Mouse (Mus musculus) lung, embryonic 16.5 days (tissue): ENCODE data around the gene Tenm2. TPM values are rescaled to one million over a fixed set of nuclear protein-coding genes. Genes with fewer than 3 reads are reported as not detected.

Source experiments
- ATAC-seq: fragments of 200-750 bp; cut with Nextera tagmentation; 2 replicates; pipeline ENCODE4 v1.8.0; 2017; ENCODE audit warnings: low read depth, mild to moderate bottlenecking, moderate library complexity
- H3K27ac ChIP-seq: fragments of 300-500 bp; sonication (generic); 2 replicates; pipeline ENCODE4 v1.5.1; 2014; ENCODE audit warnings: mild to moderate bottlenecking, control low read depth, low read length
- H3K27me3 ChIP-seq: fragments of 300-500 bp; sonication (generic); 2 replicates; pipeline ENCODE4 v1.6.1; 2014; ENCODE audit warnings: low read depth, low read length, mixed read lengths; ENCODE audit not compliant: control insufficient read depth, insufficient read depth
- H3K36me3 ChIP-seq: fragments of 300-500 bp; sonication (generic); 2 replicates; pipeline ENCODE4 v1.6.1; 2014; ENCODE audit warnings: low read length; ENCODE audit not compliant: control insufficient read depth, insufficient read depth
- H3K4me1 ChIP-seq: fragments of 300-500 bp; sonication (generic); replicated peaks from 2 replicates; pipeline ENCODE4 v1.6.1; 2014; ENCODE audit warnings: low read length, mixed read lengths; ENCODE audit not compliant: control insufficient read depth, insufficient read depth
- H3K4me2 ChIP-seq: fragments of 300-500 bp; sonication (generic); 2 replicates; pipeline ENCODE4 v1.6.1; 2014; ENCODE audit warnings: low read depth, low read length, control low read depth
- H3K4me3 ChIP-seq: fragments of 300-500 bp; sonication (generic); 2 replicates; pipeline ENCODE4 v1.5.1; 2014; ENCODE audit warnings: mild to moderate bottlenecking, low read length, control low read depth
- H3K9ac ChIP-seq: fragments of 300-500 bp; sonication (generic); 2 replicates; pipeline ENCODE4 v1.6.1; 2014; ENCODE audit warnings: low read length, control low read depth
- H3K9me3 ChIP-seq: fragments of 300-500 bp; sonication (generic); 2 replicates; pipeline ENCODE4 v1.6.1; 2016; ENCODE audit warnings: low read length; ENCODE audit not compliant: control insufficient read depth
- WGBS: fragments of 180-500 bp; shearing (Covaris S2); extraction: QIAGEN DNeasy Blood & Tissue Kit; methylation state at CpG from one replicate; pipeline ENCODE4 v1.1.7; 2014; 5-methylcytosine and 5-hydroxymethylcytosine counted together
- polyA plus RNA-seq: library from polyadenylated mRNA; unstranded; fragments of >200 nt; fragmentation: Nextera tagmentation; extraction: Ambion mirVana; gene quantifications from 2 replicates; pipeline ENCODE4 v1.2.1, GENCODE M21; 2015

Gene Tenm2
- polyA plus RNA-seq, 1 experiment from 2014 or later: 0.24 TPM

DNA sequence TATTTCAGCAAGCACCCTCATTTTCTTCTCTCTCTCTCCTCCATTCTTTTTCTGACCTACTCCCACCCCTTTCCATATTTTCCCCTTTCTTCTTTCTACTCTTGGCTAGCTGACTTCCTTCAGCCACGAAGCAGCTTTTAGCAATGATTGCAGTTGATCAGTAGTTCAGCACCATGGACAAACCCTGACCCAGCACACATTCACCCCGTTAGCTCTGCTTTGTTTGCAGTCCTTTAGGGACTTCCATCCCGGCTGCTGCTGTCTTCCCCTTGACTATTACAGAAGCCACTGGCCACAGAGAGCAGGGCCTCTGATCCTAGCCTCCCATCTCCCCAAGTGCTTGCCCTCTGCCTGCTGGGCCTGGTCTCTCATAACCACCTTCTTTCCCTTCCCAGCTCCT lies 1145.6 kb downstream of the Tenm2 start:
- ATAC-seq: no peak
- Histone ChIP-seq H3K9me3 (no peaks in the 10 kb centered on the region), H3K4me1 (no peaks in the 10 kb centered on the region), H3K9ac (no peak overlapping the region), H3K4me3 (no peak overlapping the region), H3K36me3 (no peaks in the 10 kb centered on the region), H3K27ac (no peak overlapping the region), H3K27me3 (no peaks in the 10 kb centered on the region), H3K4me2 (no peak overlapping the region)
- 9% methylated on average over 3 of the region's 3 CpGs for WGBS

DNA sequence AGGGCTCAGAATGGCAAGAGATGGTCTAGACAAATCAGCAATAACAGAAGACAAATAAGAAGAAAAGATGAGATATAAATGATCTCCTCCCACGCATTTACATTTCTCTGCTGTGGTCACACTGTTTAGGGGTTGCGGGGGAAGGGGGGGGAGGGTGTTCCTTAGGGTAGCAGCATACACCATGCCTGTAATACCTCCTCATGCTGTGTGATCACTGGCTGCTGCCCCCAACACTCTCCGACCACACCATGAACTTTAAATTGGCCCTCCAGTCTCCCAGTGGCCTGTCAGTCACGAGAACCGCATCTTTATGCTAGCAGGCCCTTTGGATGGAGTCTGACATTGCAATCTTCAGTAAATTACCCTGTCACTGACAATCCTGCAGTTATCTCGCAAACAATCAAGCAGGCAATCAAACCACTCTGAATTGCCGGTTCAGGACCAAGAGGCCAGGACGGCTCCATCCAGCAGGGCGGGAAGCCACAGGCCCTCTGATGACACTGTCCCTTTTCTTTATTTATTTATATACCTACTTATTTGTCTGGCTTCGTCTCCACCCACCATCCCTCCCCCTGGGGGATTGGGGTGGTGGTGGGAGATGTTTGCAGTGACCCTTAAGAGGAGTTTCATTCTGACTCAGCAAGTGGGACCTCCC lies 1154.2 kb downstream of the Tenm2 start:
- Histone ChIP-seq H3K4me1 (no peaks in the 10 kb centered on the region), H3K27ac (no peak overlapping the region), H3K27me3 (no peaks in the 10 kb centered on the region; the same call in none of the 2 replicates), H3K9me3 (no peaks in the 10 kb centered on the region), H3K36me3 (no peaks in the 10 kb centered on the region), H3K4me3 (no peak overlapping the region), H3K9ac (no peak overlapping the region), H3K4me2 (no peak overlapping the region)
- ATAC-seq: no peak
- WGBS: 30% methylated on average over 10 of the region's 10 CpGs

DNA sequence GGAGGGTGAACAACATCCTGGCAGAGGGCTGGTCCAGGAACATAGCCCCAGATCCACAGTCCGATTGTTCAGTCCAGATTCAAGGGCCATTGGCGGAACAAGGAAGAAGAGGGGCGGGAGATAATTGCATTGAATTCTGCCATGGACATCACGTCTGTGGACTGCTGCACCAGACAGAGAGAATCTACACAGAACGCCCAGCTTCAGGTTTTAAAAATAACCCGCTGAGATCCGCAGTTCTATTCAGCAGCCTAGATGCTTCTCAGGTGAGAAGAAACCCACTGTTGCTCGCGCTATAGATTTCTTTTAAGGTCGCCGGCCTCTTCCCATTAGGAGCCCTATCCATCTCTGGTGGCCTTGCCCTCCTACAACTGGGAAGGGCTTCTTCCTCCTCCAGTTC lies 1155.0 kb downstream of the Tenm2 start:
- H3K36me3 ChIP-seq: no peaks in the 10 kb centered on the region
- WGBS: 68% methylated on average over 11 of the region's 11 CpGs
- H3K4me1 ChIP-seq: no peaks in the 10 kb centered on the region
- no peaks in the 10 kb centered on the region; the same call in none of the 2 replicates for H3K27me3 ChIP-seq
- H3K27ac ChIP-seq: no peak overlapping the region
- no peak overlapping the region for H3K9ac ChIP-seq
- H3K9me3 ChIP-seq: no peaks in the 10 kb centered on the region
- ATAC-seq: no peak
- no peak overlapping the region for H3K4me2 ChIP-seq
- no peak overlapping the region for H3K4me3 ChIP-seq

DNA sequence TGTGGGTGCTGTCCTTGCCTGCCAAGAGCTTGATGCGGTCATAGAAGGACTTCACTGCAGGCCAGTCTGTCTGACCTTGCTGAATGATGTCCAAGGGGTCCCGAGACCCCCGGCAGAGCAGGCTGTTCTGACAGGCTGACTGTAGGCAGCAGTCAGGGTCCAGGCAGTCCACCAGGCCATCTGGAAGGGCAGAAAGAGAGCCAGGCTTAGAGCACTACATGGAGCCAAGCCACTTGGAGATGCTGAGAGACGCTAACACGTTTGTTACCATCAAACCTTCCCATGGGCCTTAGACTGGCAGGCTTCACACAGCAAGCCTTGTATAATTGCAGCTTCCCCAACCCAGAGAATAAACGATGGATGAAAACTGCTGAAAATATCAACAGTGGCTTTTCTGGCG lies 1157.4 kb downstream of the Tenm2 start:
- Histone ChIP-seq H3K27ac (no peak overlapping the region), H3K4me2 (no peak overlapping the region), H3K36me3 (no peaks in the 10 kb centered on the region), H3K9ac (no peak overlapping the region), H3K4me1 (no peaks in the 10 kb centered on the region), H3K9me3 (no peaks in the 10 kb centered on the region), H3K4me3 (no peak overlapping the region), H3K27me3 (no peaks in the 10 kb centered on the region; the same call in none of the 2 replicates)
- no peak for ATAC-seq
- 77% methylated on average over 7 of the region's 7 CpGs for WGBS

DNA sequence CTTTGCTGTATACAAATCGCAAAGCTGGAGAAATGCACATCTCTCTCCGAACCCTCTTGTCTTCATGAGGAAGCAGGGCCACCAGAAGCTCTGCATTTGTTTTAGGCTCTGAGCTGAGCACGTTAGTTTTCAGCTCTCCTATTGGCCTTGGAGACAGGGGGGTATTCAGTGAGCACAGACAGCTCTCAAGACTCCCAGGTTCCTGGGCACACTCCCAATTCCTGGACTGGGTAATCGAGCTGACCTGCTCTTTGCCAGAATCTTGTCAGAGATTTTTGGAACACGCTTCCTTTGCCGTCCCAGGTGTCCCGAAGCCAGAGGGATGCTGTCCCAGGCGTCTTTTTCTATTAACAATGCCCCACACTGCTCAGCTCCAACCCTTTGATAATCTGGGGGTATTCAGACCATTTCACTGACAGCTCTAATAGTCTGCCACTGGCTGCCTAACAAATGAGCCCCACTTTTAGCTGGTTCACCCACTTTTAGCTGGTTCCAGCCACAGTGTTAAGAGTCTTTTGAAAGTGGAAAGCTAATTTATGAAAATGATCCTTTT lies 1161.7 kb downstream of the Tenm2 start:
- Histone ChIP-seq H3K9me3 (no peaks in the 10 kb centered on the region), H3K4me2 (no peak overlapping the region), H3K4me3 (no peak overlapping the region), H3K36me3 (no peaks in the 10 kb centered on the region), H3K9ac (no peak overlapping the region), H3K27ac (no peak overlapping the region), H3K4me1 (peaks cover 3% of the 10 kb centered on the region; the same call in 1 of the 2 replicates), H3K27me3 (no peaks in the 10 kb centered on the region)
- 58% methylated on average over 8 of the region's 8 CpGs for WGBS
- ATAC-seq: no peak

DNA sequence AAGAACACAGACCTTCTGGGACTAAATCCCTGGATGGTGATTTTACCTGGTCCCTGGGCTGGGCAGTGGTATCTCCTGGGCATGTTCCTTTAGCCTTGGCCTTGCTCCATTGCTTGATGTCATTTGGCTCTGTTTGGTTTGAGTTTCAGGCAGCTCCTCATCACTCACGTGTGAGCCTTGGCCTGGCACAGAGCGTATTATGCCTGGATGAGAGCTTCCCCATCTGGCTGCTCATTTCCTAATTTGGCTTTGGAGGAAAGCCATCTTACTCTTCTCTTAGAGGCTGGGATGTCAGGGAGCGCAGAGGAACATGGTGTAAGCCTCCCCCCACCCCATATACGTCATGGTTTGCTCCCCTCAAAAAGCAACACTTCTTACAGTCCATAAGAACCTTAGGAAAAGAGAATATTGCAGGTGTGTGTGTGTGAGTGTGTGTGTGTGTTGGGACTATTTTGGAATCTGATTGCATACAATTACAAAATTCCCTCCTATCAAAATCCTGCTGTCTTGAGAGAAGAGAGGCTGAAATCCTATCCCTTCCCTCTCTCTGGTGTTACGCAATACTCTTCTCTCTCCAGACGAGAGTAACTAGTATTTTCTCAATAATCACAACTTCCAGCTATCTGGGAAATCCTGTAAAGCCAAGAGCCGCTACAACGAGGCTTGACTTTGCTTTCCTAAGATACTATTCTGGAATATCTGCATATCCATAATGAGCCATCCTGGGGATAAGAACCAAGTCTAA lies 1162.5 kb downstream of the Tenm2 start:
- no peaks in the 10 kb centered on the region for H3K27me3 ChIP-seq
- peaks cover 3% of the 10 kb centered on the region; the same call in 1 of the 2 replicates for H3K4me1 ChIP-seq
- no peak overlapping the region for H3K9ac ChIP-seq
- no peaks in the 10 kb centered on the region for H3K9me3 ChIP-seq
- no peaks in the 10 kb centered on the region for H3K36me3 ChIP-seq
- 44% methylated on average over 8 of the region's 8 CpGs for WGBS
- no peak overlapping the region for H3K27ac ChIP-seq
- peak; percentile 73 for ATAC-seq
- H3K4me3 ChIP-seq: no peak overlapping the region
- no peak overlapping the region for H3K4me2 ChIP-seq

DNA sequence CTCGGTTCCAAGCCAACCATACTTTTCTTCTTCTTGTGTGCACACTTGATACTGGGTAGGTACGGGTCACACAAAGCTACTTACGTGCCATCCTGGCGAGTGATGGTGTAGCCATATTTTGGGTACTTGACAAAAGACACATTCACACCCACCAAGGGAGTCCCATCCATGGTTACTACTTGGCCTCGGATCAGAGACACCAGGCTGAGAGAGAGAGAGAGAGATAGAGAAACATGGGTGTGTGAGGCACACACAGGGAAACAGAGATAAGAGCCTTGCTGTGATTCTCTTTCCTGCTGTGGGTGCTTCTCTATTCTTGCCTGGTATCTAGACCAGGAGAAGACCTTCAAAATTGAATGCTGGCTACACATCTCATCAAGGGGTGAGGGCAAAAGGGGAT lies 1163.1 kb downstream of the Tenm2 start:
- no peak for ATAC-seq
- Histone ChIP-seq H3K4me1 (peaks cover 3% of the 10 kb centered on the region; the same call in 1 of the 2 replicates), H3K4me2 (no peak overlapping the region), H3K36me3 (no peaks in the 10 kb centered on the region), H3K9ac (no peak overlapping the region), H3K4me3 (no peak overlapping the region), H3K27ac (no peak overlapping the region), H3K27me3 (no peaks in the 10 kb centered on the region), H3K9me3 (no peaks in the 10 kb centered on the region)
- WGBS: 80% methylated on average over 5 of the region's 5 CpGs

DNA sequence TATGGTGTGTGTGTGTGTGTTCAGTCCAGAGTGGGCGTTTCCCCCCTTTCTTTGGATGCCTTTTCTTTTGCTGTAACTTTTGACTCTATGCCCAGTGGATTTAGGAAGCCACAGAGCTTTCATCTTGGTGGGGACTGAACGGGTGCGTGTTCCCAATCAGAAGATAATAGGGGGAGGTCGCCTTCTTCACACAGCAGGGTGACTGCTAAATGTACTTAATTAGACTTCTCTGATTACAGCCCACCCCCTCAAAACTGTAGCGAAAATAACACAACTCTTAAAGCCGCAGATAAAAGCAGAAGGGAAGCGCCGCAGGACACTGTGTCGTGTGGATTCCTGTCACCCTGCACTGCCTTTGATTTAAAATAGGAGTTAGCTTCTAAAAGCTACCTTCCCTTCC lies 1163.7 kb downstream of the Tenm2 start:
- ATAC-seq: no peak
- peaks cover 3% of the 10 kb centered on the region; the same call in 1 of the 2 replicates for H3K4me1 ChIP-seq
- H3K36me3 ChIP-seq: no peaks in the 10 kb centered on the region
- no peak overlapping the region for H3K4me2 ChIP-seq
- WGBS: 47% methylated on average over 9 of the region's 9 CpGs
- no peak overlapping the region for H3K4me3 ChIP-seq
- no peaks in the 10 kb centered on the region for H3K27me3 ChIP-seq
- H3K9me3 ChIP-seq: no peaks in the 10 kb centered on the region
- no peak overlapping the region for H3K27ac ChIP-seq
- H3K9ac ChIP-seq: no peak overlapping the region

DNA sequence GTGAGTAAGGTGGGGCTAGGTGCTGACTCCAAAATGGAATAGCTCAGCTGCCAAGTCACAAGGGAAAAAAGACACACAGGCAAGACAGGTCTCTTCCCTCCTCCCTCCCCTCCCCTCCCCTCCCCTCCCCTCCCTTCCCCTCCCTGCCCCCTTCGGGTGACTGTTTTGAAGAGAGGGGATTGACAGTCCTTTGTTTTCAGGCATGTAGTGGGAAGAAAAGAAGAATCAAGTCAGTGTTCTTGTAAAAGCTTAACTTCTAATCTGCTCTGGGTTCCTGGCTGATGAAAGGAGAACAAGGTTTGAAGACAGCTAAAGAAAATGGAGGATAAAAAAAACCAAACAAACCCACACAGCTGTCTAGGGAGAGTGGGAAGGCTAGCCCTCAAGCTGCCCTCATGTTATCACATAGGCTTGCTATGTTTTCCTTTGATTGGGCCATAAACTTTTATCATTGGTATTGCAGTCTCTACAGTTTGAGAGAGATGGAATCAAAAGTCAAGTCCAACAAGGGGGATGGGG lies 1176.4 kb downstream of the Tenm2 start:
- Histone ChIP-seq H3K9ac (no peak overlapping the region), H3K9me3 (no peaks in the 10 kb centered on the region), H3K4me3 (no peak overlapping the region), H3K36me3 (no peaks in the 10 kb centered on the region), H3K27me3 (0 out of 2 replicates have a peak, but pooled peaks cover 2% of the 10 kb centered on the region), H3K4me1 (no peaks in the 10 kb centered on the region), H3K4me2 (no peak overlapping the region), H3K27ac (no peak overlapping the region)
- no CpG with 5 or more reads among the region's 1 CpGs for WGBS
- no peak for ATAC-seq
